Mouse (Mus musculus) CH12.LX (cell line): ENCODE results near the gene Msi2. TPM values are rescaled to one million over a fixed set of nuclear protein-coding genes. Genes with fewer than 3 reads are reported as not detected.

Source experiments
- DNase-seq: peaks from one replicate; pipeline ENCODE4 v3.0.0-alpha.2; 2013; ENCODE audit errors: extremely low read depth
- H3K27ac ChIP-seq: 2 replicates; pipeline ENCODE4 v1.5.1; 2012; ENCODE audit warnings: low read depth, mild to moderate bottlenecking, control low read depth, moderate library complexity; ENCODE audit not compliant: insufficient read depth
- H3K27me3 ChIP-seq: replicated peaks from 2 replicates; pipeline ENCODE3; 2012; ENCODE audit warnings: inconsistent platforms
- H3K36me3 ChIP-seq, 2 experiments: replicated peaks in 1 of 2; 2 replicates each; pipeline versions ENCODE3 to v1.6.1; 2012; ENCODE audit warnings: inconsistent platforms in 1 of 2, low read length in 1 of 2, mild to moderate bottlenecking in 1 of 2, mixed read lengths in 1 of 2, moderate library complexity in 1 of 2; ENCODE audit not compliant: control insufficient read depth in 1 of 2, insufficient read depth in 1 of 2
- H3K4me1 ChIP-seq, 2 experiments: 2 replicates each; pipeline ENCODE4 v1.6.1; 2012; ENCODE audit warnings: inconsistent platforms in 1 of 2, moderate library complexity in 1 of 2; ENCODE audit not compliant: insufficient read depth in 2 of 2, control insufficient read depth in 1 of 2
- H3K4me2 ChIP-seq: 2 replicates; pipeline ENCODE4 v1.6.1; 2012; ENCODE audit warnings: low read depth, mild to moderate bottlenecking, control low read depth; ENCODE audit not compliant: poor library complexity, insufficient read depth, severe bottlenecking
- H3K4me3 ChIP-seq, 3 experiments: fragments of 150-350 bp in 1 of 3; sonication (generic) in 1 of 3; replicated peaks in 1 of 3; 2 replicates each; pipeline versions ENCODE3 to v1.5.1; 2011 to 2012; ENCODE audit warnings: low read depth in 2 of 3, low read length in 2 of 3, mild to moderate bottlenecking in 2 of 3, moderate library complexity in 2 of 3, control low read depth in 1 of 3, improper control_type of control experiment in 1 of 3, inconsistent platforms in 1 of 3, mixed read lengths in 1 of 3; ENCODE audit not compliant: poor library complexity in 1 of 3
- H3K79me2 ChIP-seq: replicated peaks from 2 replicates; pipeline ENCODE4 v1.6.1; 2012; ENCODE audit warnings: mild to moderate bottlenecking, moderate library complexity; ENCODE audit not compliant: control insufficient read depth, poor library complexity, insufficient read depth, severe bottlenecking; ENCODE audit errors: extremely low read depth
- H3K9ac ChIP-seq: 2 replicates; pipeline ENCODE4 v1.6.1; 2012; ENCODE audit warnings: low read depth, mild to moderate bottlenecking, control low read depth, moderate library complexity; ENCODE audit not compliant: insufficient read depth
- H3K9me3 ChIP-seq: replicated peaks from 2 replicates; pipeline ENCODE3; 2012; ENCODE audit warnings: low read length, inconsistent platforms, mixed read lengths
- BHLHE40 ChIP-seq: IDR thresholded peaks from 2 replicates; pipeline ENCODE4 v1.6.1; 2011; ENCODE audit warnings: mild to moderate bottlenecking, low read depth, low read length, improper control_type of control experiment
- CHD1 ChIP-seq: IDR thresholded peaks from 2 replicates; pipeline ENCODE4 v1.6.1; 2012; ENCODE audit warnings: low read depth, low read length, improper control_type of control experiment, inconsistent platforms
- CHD2 ChIP-seq: IDR thresholded peaks from 2 replicates; pipeline ENCODE4 v1.6.1; 2011; ENCODE audit warnings: low read length, improper control_type of control experiment
- CTCF ChIP-seq, 2 experiments: IDR thresholded peaks in 1 of 2; conservative IDR thresholded peaks in 1 of 2; 2 replicates each; pipeline ENCODE4 v1.5.1; 2011 to 2012; ENCODE audit warnings: low read depth in 2 of 2, low read length in 2 of 2, improper control_type of control experiment in 1 of 2, inconsistent platforms in 1 of 2, mild to moderate bottlenecking in 1 of 2, moderate library complexity in 1 of 2
- E2F4 ChIP-seq: IDR thresholded peaks from 2 replicates; pipeline ENCODE4 v1.6.1; 2011; ENCODE audit warnings: low read depth, low read length, improper control_type of control experiment; ENCODE audit not compliant: insufficient replicate concordance
- ELF1 ChIP-seq: IDR thresholded peaks from 2 replicates; pipeline ENCODE4 v1.6.1; 2014; ENCODE audit warnings: low read depth, mild to moderate bottlenecking, inconsistent platforms, low read length, improper control_type of control experiment
- EP300 ChIP-seq: IDR thresholded peaks from 2 replicates; pipeline ENCODE4 v1.6.1; 2011; ENCODE audit warnings: low read length, improper control_type of control experiment
- ETS1 ChIP-seq: conservative IDR thresholded peaks from 2 replicates; pipeline ENCODE4 v1.6.1; 2012; ENCODE audit warnings: low read depth, mild to moderate bottlenecking, inconsistent platforms, low read length, improper control_type of control experiment, moderate library complexity
- GABPA ChIP-seq: IDR thresholded peaks from 2 replicates; pipeline ENCODE4 v1.6.1; 2012; ENCODE audit warnings: low read depth, low read length, improper control_type of control experiment, inconsistent platforms; ENCODE audit not compliant: insufficient replicate concordance
- HCFC1 ChIP-seq: IDR thresholded peaks from 2 replicates; pipeline ENCODE4 v1.6.1; 2012; ENCODE audit warnings: low read depth, mild to moderate bottlenecking, inconsistent platforms, low read length, improper control_type of control experiment
- IRF4 ChIP-seq: IDR thresholded peaks from 2 replicates; pipeline ENCODE4 v1.6.1; 2014; ENCODE audit warnings: low read depth, mild to moderate bottlenecking, inconsistent platforms, low read length, improper control_type of control experiment
- JUN ChIP-seq: IDR thresholded peaks from 2 replicates; pipeline ENCODE4 v1.6.1; 2011; ENCODE audit warnings: low read depth, mild to moderate bottlenecking, low read length, improper control_type of control experiment, moderate library complexity; ENCODE audit not compliant: insufficient read depth
- JUND ChIP-seq: conservative IDR thresholded peaks from 2 replicates; pipeline ENCODE4 v1.6.1; 2011; ENCODE audit warnings: low read depth, low read length, improper control_type of control experiment
- KAT2A ChIP-seq: IDR thresholded peaks from 2 replicates; pipeline ENCODE4 v1.6.1; 2012; ENCODE audit warnings: low read length, improper control_type of control experiment, inconsistent platforms; ENCODE audit not compliant: insufficient replicate concordance
- MAFK ChIP-seq: IDR thresholded peaks from 2 replicates; pipeline ENCODE4 v1.6.1; 2011; ENCODE audit warnings: low read length, improper control_type of control experiment; ENCODE audit not compliant: insufficient replicate concordance
- MAX ChIP-seq: IDR thresholded peaks from 2 replicates; pipeline ENCODE4 v1.6.1; 2011; ENCODE audit warnings: low read length, improper control_type of control experiment
- MAZ ChIP-seq: IDR thresholded peaks from 2 replicates; pipeline ENCODE4 v1.6.1; 2012; ENCODE audit warnings: low read depth, mild to moderate bottlenecking, inconsistent platforms, low read length, improper control_type of control experiment, moderate library complexity
- MEF2A ChIP-seq: IDR thresholded peaks from 2 replicates; pipeline ENCODE4 v1.6.1; 2014; ENCODE audit warnings: low read depth, mild to moderate bottlenecking, inconsistent platforms, low read length, improper control_type of control experiment, borderline replicate concordance
- MXI1 ChIP-seq: IDR thresholded peaks from 2 replicates; pipeline ENCODE4 v1.6.1; 2011; ENCODE audit warnings: mild to moderate bottlenecking, low read depth, low read length, improper control_type of control experiment
- MYC ChIP-seq: IDR thresholded peaks from 2 replicates; pipeline ENCODE4 v1.6.1; 2011; ENCODE audit warnings: low read depth, mild to moderate bottlenecking, improper control_type of control experiment, low read length
- NELFE ChIP-seq: IDR thresholded peaks from 2 replicates; pipeline ENCODE4 v1.6.1; 2011; ENCODE audit warnings: low read depth, low read length, improper control_type of control experiment
- NRF1 ChIP-seq: IDR thresholded peaks from 2 replicates; pipeline ENCODE4 v1.6.1; 2014; ENCODE audit warnings: low read depth, mild to moderate bottlenecking, inconsistent platforms, low read length, improper control_type of control experiment, moderate library complexity
- PAX5 ChIP-seq: IDR thresholded peaks from 2 replicates; pipeline ENCODE4 v1.6.1; 2012; ENCODE audit warnings: low read length, inconsistent platforms, mixed read lengths
- POLR2A ChIP-seq: IDR thresholded peaks from 2 replicates; pipeline ENCODE4 v1.6.1; 2011; ENCODE audit warnings: low read depth, mild to moderate bottlenecking, improper control_type of control experiment, low read length
- POLR2AphosphoS2 ChIP-seq: IDR thresholded peaks from 2 replicates; pipeline ENCODE4 v1.6.1; 2011; ENCODE audit warnings: low read depth, low read length, improper control_type of control experiment
- RAD21 ChIP-seq: IDR thresholded peaks from 2 replicates; pipeline ENCODE4 v1.6.1; 2011; ENCODE audit warnings: low read depth, mild to moderate bottlenecking, low read length, improper control_type of control experiment, moderate library complexity
- RCOR1 ChIP-seq: conservative IDR thresholded peaks from 2 replicates; pipeline ENCODE4 v1.6.1; 2012; ENCODE audit warnings: low read depth, mild to moderate bottlenecking, inconsistent platforms, low read length, improper control_type of control experiment
- SIN3A ChIP-seq: IDR thresholded peaks from 2 replicates; pipeline ENCODE4 v1.6.1; 2012; ENCODE audit warnings: low read length, improper control_type of control experiment, inconsistent platforms
- SMC3 ChIP-seq: IDR thresholded peaks from 2 replicates; pipeline ENCODE4 v1.6.1; 2011; ENCODE audit warnings: low read depth, low read length, improper control_type of control experiment
- TBP ChIP-seq: conservative IDR thresholded peaks from 2 replicates; pipeline ENCODE4 v1.6.1; 2011; ENCODE audit warnings: low read depth, low read length, improper control_type of control experiment
- TCF12 ChIP-seq: IDR thresholded peaks from 2 replicates; pipeline ENCODE4 v1.6.1; 2014; ENCODE audit warnings: low read depth, mild to moderate bottlenecking, inconsistent platforms, low read length, improper control_type of control experiment
- UBTF ChIP-seq: IDR thresholded peaks from 2 replicates; pipeline ENCODE4 v1.6.1; 2012; ENCODE audit warnings: low read depth, mild to moderate bottlenecking, inconsistent platforms, low read length, improper control_type of control experiment, moderate library complexity
- USF1 ChIP-seq: IDR thresholded peaks from 2 replicates; pipeline ENCODE4 v1.6.1; 2014; ENCODE audit warnings: low read depth, mild to moderate bottlenecking, inconsistent platforms, low read length, improper control_type of control experiment
- USF2 ChIP-seq: conservative IDR thresholded peaks from 2 replicates; pipeline ENCODE4 v1.6.1; 2011; ENCODE audit warnings: low read depth, low read length, improper control_type of control experiment
- ZC3H11A ChIP-seq: IDR thresholded peaks from 2 replicates; pipeline ENCODE4 v1.6.1; 2012; ENCODE audit warnings: low read depth, mild to moderate bottlenecking, inconsistent platforms, low read length, improper control_type of control experiment
- ZKSCAN1 ChIP-seq: IDR thresholded peaks from 2 replicates; pipeline ENCODE4 v1.6.1; 2012; ENCODE audit warnings: low read depth, inconsistent platforms, low read length, improper control_type of control experiment, borderline replicate concordance
- ZMIZ1 ChIP-seq: IDR thresholded peaks from 2 replicates; pipeline ENCODE4 v1.6.1; 2012; ENCODE audit warnings: low read depth, mild to moderate bottlenecking, inconsistent platforms, low read length, improper control_type of control experiment
- ZNF384 ChIP-seq: IDR thresholded peaks from 2 replicates; pipeline ENCODE4 v1.6.1; 2012; ENCODE audit warnings: low read depth, low read length, improper control_type of control experiment, inconsistent platforms
- dilution Hi-C: fragments of 300-500 bp; cut with MboI; formaldehyde crosslinking; loops from 2 replicates; pipeline ENCODE4 v1.14.3; 2020; ENCODE audit warnings: low sequenced_read_pairs; ENCODE audit not compliant: extremely low pct_unique_long_range_greater_than_20kb, extremely low pct_ligation_motif_present
- in situ Hi-C: fragments of 300-500 bp; cut with MboI; formaldehyde crosslinking; loops from 3 replicates; pipeline ENCODE4 v1.14.3; 2019; ENCODE audit warnings: low sequenced_read_pairs, low pct_ligation_motif_present, low pct_unique_long_range_greater_than_20kb, mixed read lengths
- polyA plus RNA-seq: library from polyadenylated mRNA; unstranded; fragments of >175 nt; gene quantifications from 2 replicates; pipeline ENCODE4 v1.2.1, GENCODE M21; 2012; ENCODE audit warnings: low read depth; ENCODE audit not compliant: insufficient read length
- total RNA-seq, 2 experiments: library from RNA; depleted of rRNA; stranded (reverse); fragments of 300-350 nt in 1 of 2; fragments of >200 nt in 1 of 2; gene quantifications; 2 replicates each; pipeline ENCODE4 v1.2.3; 2012 to 2014

Msi2 gene
- total and polyA plus RNA-seq, 3 experiments, result 40.3 to 73.1 (median 52.6) TPM

DNA sequence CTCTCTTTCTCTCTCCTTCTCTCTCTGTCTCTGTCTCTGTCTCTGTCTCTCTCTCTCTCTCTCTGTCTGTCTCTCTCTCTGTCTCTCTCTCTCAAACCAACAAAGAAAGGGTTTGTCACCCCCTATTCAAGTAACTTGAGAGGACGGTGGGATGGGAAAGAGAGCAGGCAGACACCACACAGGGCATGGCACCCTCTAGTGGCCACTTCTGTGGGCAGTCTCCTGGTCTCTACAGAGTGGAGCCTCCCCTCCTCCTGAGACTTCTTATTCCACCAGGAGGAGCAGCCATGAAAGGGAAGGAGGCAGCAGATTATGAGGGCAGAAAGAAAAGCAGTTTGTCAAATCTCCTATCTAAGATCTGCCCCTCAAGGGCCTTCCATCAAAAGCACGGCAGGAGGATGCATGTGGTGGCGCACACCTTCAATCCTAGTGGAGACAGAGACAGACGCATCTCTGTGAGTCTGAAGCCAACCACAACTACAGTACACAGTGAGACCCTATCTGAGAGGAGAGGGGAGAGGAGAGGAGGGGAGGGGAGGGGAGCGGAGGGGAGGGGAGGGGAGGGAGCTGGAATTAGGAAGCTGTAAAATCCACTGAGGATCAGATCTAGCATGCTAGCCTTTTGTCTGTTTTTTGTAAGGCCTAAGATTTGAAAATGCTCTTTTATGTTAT is 305.8 kb downstream of the Msi2 start:
- dilution Hi-C loops (no loop called here), in situ Hi-C loops (no loop called here)
- Histone ChIP-seq H3K9me3 (no peaks in the 10 kb centered on the region), H3K4me1 (peaks cover 0 to 14% of the 10 kb centered on the region in 2 experiments; a peak in 1 of 4 replicates), H3K27ac (no peak overlapping the region), H3K4me3 (no peak overlapping the region), H3K4me2 (no peak overlapping the region), H3K79me2 (no peaks in the 10 kb centered on the region), H3K27me3 (no peaks in the 10 kb centered on the region), H3K36me3 (peaks cover 29 to 76% of the 10 kb centered on the region in 2 experiments), H3K9ac (no peak overlapping the region)
- 0 out of 2 replicates have a peak, but pooled peaks have one; percentile 14 for TF ChIP-seq TCF12
- TF ChIP-seq ZC3H11A, result peak; percentile 9; the same call in 1 of the 2 replicates
- TF ChIP-seq GABPA, result no peak
- TF ChIP-seq NRF1, result no peak
- TF ChIP-seq PAX5, result no peak
- no peak for TF ChIP-seq POLR2AphosphoS2
- peak; percentile 71 for TF ChIP-seq RAD21
- TF ChIP-seq POLR2A, result no peak
- TF ChIP-seq MAFK, result no peak
- no peak for TF ChIP-seq JUN
- no peak for TF ChIP-seq USF2
- peak; percentile 82 to 92 for TF ChIP-seq CTCF (conservative IDR thresholded peaks at IDR 0.05 in 1 of 2, IDR thresholded peaks at IDR 0.05 in 1 of 2; ENCODE audit: low read depth in 2 of 2, low read length in 2 of 2)
- peak; percentile 29; the same call in 1 of the 2 replicates for TF ChIP-seq NELFE
- no peak for TF ChIP-seq MAZ
- no peak for TF ChIP-seq ZKSCAN1
- TF ChIP-seq UBTF, result no peak
- no peak for TF ChIP-seq MEF2A
- no peak for TF ChIP-seq USF1
- no peak for TF ChIP-seq ZMIZ1
- TF ChIP-seq KAT2A, result no peak
- no peak for TF ChIP-seq IRF4
- TF ChIP-seq SIN3A, result no peak
- TF ChIP-seq MAX, result no peak
- TF ChIP-seq EP300, result no peak
- TF ChIP-seq CHD2, result no peak
- TF ChIP-seq MXI1, result no peak
- no peak for TF ChIP-seq ETS1
- no peak for TF ChIP-seq ZNF384
- no peak for TF ChIP-seq E2F4
- TF ChIP-seq CHD1, result no peak
- no peak for TF ChIP-seq BHLHE40
- no peak for TF ChIP-seq RCOR1
- no peak for TF ChIP-seq MYC
- no peak for TF ChIP-seq TBP
- TF ChIP-seq ELF1, result no peak
- no peak for TF ChIP-seq HCFC1
- no peak for TF ChIP-seq JUND
- peak; percentile 89 for TF ChIP-seq SMC3
- peak; percentile 61 for DNase-seq
